Mouse (Mus musculus) ES-Bruce4 (cell line): ENCODE results near the gene Mknk1. TPM values are rescaled to one million over a fixed set of nuclear protein-coding genes. Genes with fewer than 3 reads are reported as not detected.

Experiments
- H3K27ac ChIP-seq: 2 replicates; pipeline ENCODE4 v1.5.1; 2012; ENCODE audit warnings: low read length, inconsistent platforms; ENCODE audit not compliant: insufficient read depth
- H3K27me3 ChIP-seq: 2 replicates; pipeline ENCODE4 v1.6.1; 2012; ENCODE audit warnings: mild to moderate bottlenecking, low read length, inconsistent platforms; ENCODE audit not compliant: control insufficient read depth, poor library complexity, insufficient read depth, severe bottlenecking
- H3K36me3 ChIP-seq: 2 replicates; pipeline ENCODE4 v1.6.1; 2012; ENCODE audit warnings: inconsistent platforms, mild to moderate bottlenecking, low read length, moderate library complexity; ENCODE audit not compliant: control insufficient read depth, poor library complexity, insufficient read depth, severe bottlenecking
- H3K4me1 ChIP-seq: one replicate; pipeline ENCODE4 v1.8.1; 2011; ENCODE audit warnings: low read length; ENCODE audit not compliant: control insufficient read depth, insufficient read depth
- H3K4me3 ChIP-seq: 2 replicates; pipeline ENCODE4 v1.5.1; 2011; ENCODE audit warnings: low read depth, mild to moderate bottlenecking, low read length
- H3K9ac ChIP-seq: 2 replicates; pipeline ENCODE4 v1.6.1; 2012; ENCODE audit warnings: low read depth, mild to moderate bottlenecking, inconsistent platforms; ENCODE audit not compliant: poor library complexity, severe bottlenecking
- H3K9me3 ChIP-seq: replicated peaks from 2 replicates; pipeline ENCODE4 v1.6.1; 2012; ENCODE audit warnings: mild to moderate bottlenecking, low read length, inconsistent platforms; ENCODE audit not compliant: control insufficient read depth, poor library complexity, insufficient read depth, severe bottlenecking
- CTCF ChIP-seq: IDR thresholded peaks from one replicate; pipeline ENCODE4 v1.8.1; 2011; ENCODE audit warnings: low read depth, low read length
- EP300 ChIP-seq: IDR thresholded peaks from 2 replicates; pipeline ENCODE4 v1.6.1; 2011; ENCODE audit warnings: low read depth, low read length; ENCODE audit not compliant: insufficient read depth
- POLR2A ChIP-seq: IDR thresholded peaks from one replicate; pipeline ENCODE4 v1.8.1; 2011; ENCODE audit warnings: low read length; ENCODE audit not compliant: insufficient read depth
- polyA plus RNA-seq: library from polyadenylated mRNA; stranded (reverse); fragments of >200 nt; gene quantifications from 2 replicates; pipeline ENCODE4 v1.2.4, GENCODE M21; 2011; ENCODE audit warnings: low read depth; ENCODE audit not compliant: missing spikeins, insufficient read depth, insufficient read length

The Mknk1 gene
- polyA plus RNA-seq, 1 experiment = 22.8 TPM

GRCm38 (mm10) chr4:115820199-115820598 is 18.8 kb upstream of the Mknk1 start:
- TF ChIP-seq POLR2A (no peak), CTCF (no peak), EP300 (no peak)
- Histone ChIP-seq H3K9me3 (no peaks in the 10 kb centered on the region), H3K4me3 (no peak overlapping the region), H3K27ac (no peak overlapping the region), H3K27me3 (no peaks in the 10 kb centered on the region), H3K4me1 (peaks cover 5% of the 10 kb centered on the region), H3K36me3 (0 out of 2 replicates have a peak, but pooled peaks cover 4% of the 10 kb centered on the region), H3K9ac (no peak overlapping the region)

GRCm38 (mm10) chr4:115820944-115821343 is 18.1 kb upstream of the Mknk1 start:
- no peak overlapping the region for H3K27ac ChIP-seq
- H3K36me3 ChIP-seq = no peaks in the 10 kb centered on the region
- no peak overlapping the region for H3K9ac ChIP-seq
- no peaks in the 10 kb centered on the region for H3K27me3 ChIP-seq
- H3K9me3 ChIP-seq = no peaks in the 10 kb centered on the region
- TF ChIP-seq POLR2A (no peak), CTCF (no peak), EP300 (no peak)
- no peak overlapping the region for H3K4me3 ChIP-seq
- H3K4me1 ChIP-seq = peaks cover 5% of the 10 kb centered on the region

GRCm38 (mm10) chr4:115821431-115821830 is 17.6 kb upstream of the Mknk1 start:
- H3K9ac ChIP-seq = no peak overlapping the region
- no peaks in the 10 kb centered on the region for H3K36me3 ChIP-seq
- no peak overlapping the region for H3K4me3 ChIP-seq
- H3K4me1 ChIP-seq = peaks cover 5% of the 10 kb centered on the region
- TF ChIP-seq POLR2A (no peak), CTCF (no peak), EP300 (no peak)
- no peak overlapping the region for H3K27ac ChIP-seq
- no peaks in the 10 kb centered on the region for H3K9me3 ChIP-seq
- no peaks in the 10 kb centered on the region for H3K27me3 ChIP-seq

- Histone ChIP-seq H3K27me3 (no peaks in the 10 kb centered on the region), H3K9ac (no peak overlapping the region), H3K27ac (no peak overlapping the region), H3K4me3 (no peak overlapping the region), H3K36me3 (no peaks in the 10 kb centered on the region), H3K4me1 (peaks cover 5% of the 10 kb centered on the region), H3K9me3 (no peaks in the 10 kb centered on the region)
- no peak for TF ChIP-seq CTCF
- no peak for TF ChIP-seq POLR2A
- TF ChIP-seq EP300 = no peak
Observed at GRCm38 (mm10) chr4:115821928-115822327, 17.1 kb upstream of the Mknk1 start.

GRCm38 (mm10) chr4:115824178-115824577 is 14.8 kb upstream of the Mknk1 start:
- Histone ChIP-seq H3K4me3 (no peak overlapping the region), H3K36me3 (no peaks in the 10 kb centered on the region), H3K27ac (no peak overlapping the region), H3K9ac (no peak overlapping the region), H3K27me3 (no peaks in the 10 kb centered on the region), H3K9me3 (no peaks in the 10 kb centered on the region), H3K4me1 (peaks cover 5% of the 10 kb centered on the region)
- TF ChIP-seq POLR2A (no peak), EP300 (no peak), CTCF (no peak)

GRCm38 (mm10) chr4:115825271-115825670 is 13.7 kb upstream of the Mknk1 start:
- H3K36me3 ChIP-seq = no peaks in the 10 kb centered on the region
- H3K4me3 ChIP-seq = no peak overlapping the region
- H3K4me1 ChIP-seq = peaks cover 5% of the 10 kb centered on the region
- H3K9ac ChIP-seq = no peak overlapping the region
- no peak overlapping the region for H3K27ac ChIP-seq
- H3K27me3 ChIP-seq = no peaks in the 10 kb centered on the region
- TF ChIP-seq POLR2A (no peak), CTCF (no peak), EP300 (no peak)
- H3K9me3 ChIP-seq = no peaks in the 10 kb centered on the region
